Mouse (Mus musculus) intestine, embryonic 16.5 days (tissue): ENCODE data around the gene Olfr1459. TPM values are rescaled to one million over a fixed set of nuclear protein-coding genes. Genes with fewer than 3 reads are reported as not detected.

Experiments
- ATAC-seq: fragments of 200-750 bp; cut with Nextera tagmentation; 2 replicates; pipeline ENCODE4 v1.8.0; 2017; ENCODE audit warnings: moderate TSS enrichment, moderate library complexity
- H3K27ac ChIP-seq: fragments of 300-500 bp; sonication (generic); 2 replicates; pipeline ENCODE4 v1.5.1; 2014; ENCODE audit warnings: mild to moderate bottlenecking, low read length
- H3K27me3 ChIP-seq: fragments of 300-500 bp; sonication (generic); replicated peaks from 2 replicates; pipeline ENCODE4 v1.6.1; 2014; ENCODE audit warnings: low read length, control low read depth, mixed read lengths; ENCODE audit not compliant: control insufficient read depth, insufficient read depth
- H3K36me3 ChIP-seq: fragments of 300-500 bp; sonication (generic); 2 replicates; pipeline ENCODE4 v1.6.1; 2014; ENCODE audit warnings: low read length, control low read depth; ENCODE audit not compliant: control insufficient read depth, insufficient read depth
- H3K4me1 ChIP-seq: fragments of 300-500 bp; sonication (generic); 2 replicates; pipeline ENCODE4 v1.6.1; 2014; ENCODE audit warnings: low read length, control low read depth, mixed read lengths; ENCODE audit not compliant: control insufficient read depth, insufficient read depth
- H3K4me2 ChIP-seq: fragments of 300-500 bp; sonication (generic); 2 replicates; pipeline ENCODE4 v1.6.1; 2014; ENCODE audit warnings: low read depth, low read length, control low read depth
- H3K4me3 ChIP-seq: fragments of 300-500 bp; sonication (generic); 2 replicates; pipeline ENCODE4 v1.5.1; 2014; ENCODE audit warnings: mild to moderate bottlenecking, low read length
- H3K9ac ChIP-seq: fragments of 300-500 bp; sonication (generic); 2 replicates; pipeline ENCODE4 v1.6.1; 2014; ENCODE audit warnings: low read depth, low read length
- H3K9me3 ChIP-seq: fragments of 300-500 bp; sonication (generic); 2 replicates; pipeline ENCODE4 v1.6.1; 2016; ENCODE audit warnings: low read length, control low read depth; ENCODE audit not compliant: control insufficient read depth
- WGBS: fragments of 180-500 bp; shearing (Covaris S2); extraction: QIAGEN DNeasy Blood & Tissue Kit; methylation state at CpG from one replicate; pipeline ENCODE4 v1.1.7; 2014; 5-methylcytosine and 5-hydroxymethylcytosine counted together
- polyA plus RNA-seq: library from polyadenylated mRNA; unstranded; fragments of >200 nt; fragmentation: Nextera tagmentation; extraction: Ambion mirVana; gene quantifications from 2 replicates; pipeline ENCODE4 v1.2.1, GENCODE M21; 2015

Olfr1459 gene
- not detected in 2 replicates for polyA plus RNA-seq

DNA sequence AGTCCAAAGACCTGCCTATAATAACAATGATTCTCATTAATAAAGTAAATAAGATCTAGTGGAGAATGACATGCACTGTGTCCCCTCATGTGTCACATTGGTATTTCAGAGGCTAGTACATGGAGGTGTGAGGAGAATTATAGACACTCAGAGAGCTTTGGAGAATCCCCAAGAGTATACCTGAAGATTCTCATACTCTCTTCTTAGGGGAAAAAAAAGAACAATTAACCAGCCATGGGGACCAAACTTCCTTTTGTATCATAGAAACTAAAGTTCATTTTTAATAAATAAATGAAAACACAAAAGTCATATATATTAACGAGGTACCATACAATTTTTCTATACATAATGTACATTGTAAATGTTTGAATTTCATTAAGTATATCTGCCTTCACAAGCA lies at the start of gene Olfr1459:
Olfr1459 (minus strand) TSS at position 101 of the 400 bp plus-strand sequence.
- WGBS: 71% methylated on average over 1 of the region's 1 CpGs
- Histone ChIP-seq H3K9me3 (no peaks in the 10 kb centered on the region), H3K9ac (no peak within 1 kb of the TSS), H3K27me3 (no peaks in the 10 kb centered on the region), H3K4me1 (no peaks in the 10 kb centered on the region), H3K4me3 (no peak within 1 kb of the TSS), H3K4me2 (no peak within 1 kb of the TSS), H3K27ac (no peak within 1 kb of the TSS), H3K36me3 (no peaks in the 10 kb centered on the region)
- no peak for ATAC-seq

- no peaks in the 10 kb centered on the region for H3K4me1 ChIP-seq
- WGBS: 88% methylated on average over 1 of the region's 1 CpGs
- no peak within 1 kb of the TSS for H3K27ac ChIP-seq
- H3K36me3 ChIP-seq: no peaks in the 10 kb centered on the region
- no peaks in the 10 kb centered on the region for H3K27me3 ChIP-seq
- no peak within 1 kb of the TSS for H3K4me2 ChIP-seq
- ATAC-seq: no peak
- H3K9me3 ChIP-seq: no peaks in the 10 kb centered on the region
- H3K9ac ChIP-seq: no peak within 1 kb of the TSS
- H3K4me3 ChIP-seq: no peak within 1 kb of the TSS
Observed at GRCm38 (mm10) chr19:13185434-13185833, 36.1 kb upstream of the Olfr1459 start, which contains the start of gene Olfr1462. TSS of gene Olfr1462 (plus strand) at chr19:13185734.

DNA sequence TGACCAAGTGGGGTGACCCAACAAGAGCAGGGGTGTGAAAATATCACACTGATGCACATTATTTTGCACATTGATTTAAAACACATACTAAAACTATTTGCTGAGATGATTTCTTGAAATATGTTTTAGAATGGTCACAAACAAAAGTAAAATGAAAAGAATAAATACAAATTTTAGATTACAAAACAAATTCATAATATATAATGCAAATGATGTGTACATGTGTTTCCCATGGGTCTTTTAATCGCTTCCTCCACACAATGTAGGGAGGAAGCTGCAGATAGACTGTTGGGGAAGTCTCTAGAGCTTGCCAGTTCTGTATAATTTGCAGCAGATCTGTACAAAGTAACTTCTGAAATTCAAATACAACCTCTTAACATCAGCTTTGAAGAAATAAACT lies 13.4 kb upstream of the Olfr1459 start, which contains the start of gene Olfr1461:
Olfr1461 (plus strand) TSS at position 301 of the 400 bp plus-strand sequence.
- H3K9me3 ChIP-seq: no peaks in the 10 kb centered on the region
- H3K4me1 ChIP-seq: no peaks in the 10 kb centered on the region
- H3K36me3 ChIP-seq: no peaks in the 10 kb centered on the region
- H3K27me3 ChIP-seq: no peaks in the 10 kb centered on the region
- no peak within 1 kb of the TSS for H3K4me3 ChIP-seq
- WGBS: 44% methylated on average over 1 of the region's 1 CpGs
- H3K9ac ChIP-seq: no peak within 1 kb of the TSS
- no peak within 1 kb of the TSS for H3K4me2 ChIP-seq
- no peak within 1 kb of the TSS for H3K27ac ChIP-seq
- no peak for ATAC-seq

DNA sequence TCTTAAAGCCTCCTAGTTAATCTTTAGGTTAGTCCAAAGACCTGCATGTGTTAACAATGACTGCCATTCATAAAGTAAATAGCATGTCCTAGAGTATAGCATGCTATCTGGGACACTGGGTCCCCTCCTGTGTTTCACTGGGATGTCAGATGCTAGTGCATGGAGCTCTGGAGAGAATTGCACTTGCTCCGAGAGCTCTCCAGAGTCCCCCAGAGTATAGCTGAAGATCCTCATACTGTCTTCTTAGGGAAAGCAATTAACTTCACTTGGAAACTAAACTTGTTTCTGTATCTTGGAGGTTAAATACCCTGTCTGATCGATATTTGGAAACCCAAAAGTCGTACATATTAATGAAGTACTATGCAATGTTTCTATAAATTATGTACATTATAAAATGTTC lies 42.7 kb downstream of the Olfr1459 start, which contains the start of gene Olfr1458:
Olfr1458 (minus strand) TSS at position 101 of the 400 bp plus-strand sequence.
- ATAC-seq: no peak
- 78% methylated on average over 3 of the region's 3 CpGs for WGBS

GRCm38 (mm10) chr19:13097791-13098190 lies 51.6 kb downstream of the Olfr1459 start, which contains the start of gene Olfr1457:
TSS of gene Olfr1457 (minus strand) at chr19:13097891.
- WGBS: 78% methylated on average over 2 of the region's 2 CpGs
- ATAC-seq: no peak
- H3K27ac ChIP-seq: no peak within 1 kb of the TSS
- H3K27me3 ChIP-seq: no peaks in the 10 kb centered on the region
- H3K4me1 ChIP-seq: no peaks in the 10 kb centered on the region
- H3K9ac ChIP-seq: no peak within 1 kb of the TSS
- H3K36me3 ChIP-seq: no peaks in the 10 kb centered on the region
- no peaks in the 10 kb centered on the region for H3K9me3 ChIP-seq
- H3K4me2 ChIP-seq: no peak within 1 kb of the TSS
- no peak within 1 kb of the TSS for H3K4me3 ChIP-seq

More for the DNA sequence above, 42.7 kb downstream of the Olfr1459 start, which contains the start of gene Olfr1458:
- H3K9ac ChIP-seq: no peak within 1 kb of the TSS
- no peak within 1 kb of the TSS for H3K27ac ChIP-seq
- H3K9me3 ChIP-seq: no peaks in the 10 kb centered on the region
- no peaks in the 10 kb centered on the region for H3K36me3 ChIP-seq
- H3K4me3 ChIP-seq: no peak within 1 kb of the TSS
- no peaks in the 10 kb centered on the region for H3K4me1 ChIP-seq
- H3K4me2 ChIP-seq: no peak within 1 kb of the TSS
- no peaks in the 10 kb centered on the region for H3K27me3 ChIP-seq

- ATAC-seq: no peak
- Histone ChIP-seq H3K4me1 (no peaks in the 10 kb centered on the region), H3K36me3 (no peaks in the 10 kb centered on the region), H3K27ac (no peak overlapping the region), H3K9ac (no peak overlapping the region), H3K4me2 (no peak overlapping the region), H3K9me3 (no peaks in the 10 kb centered on the region), H3K4me3 (no peak overlapping the region), H3K27me3 (no peaks in the 10 kb centered on the region)
- 89% methylated on average over 1 of the region's 1 CpGs for WGBS
Observed at GRCm38 (mm10) chr19:13093908-13094307, 55.4 kb downstream of the Olfr1459 start.

Other genes with a start within 250 kb of the Olfr1459 start
- not detected in 2 replicates for gene Olfr1447, start 245.8 kb downstream of the Olfr1459 start, polyA plus RNA-seq
- gene Olfr1448, start 225.1 kb downstream of the Olfr1459 start, polyA plus RNA-seq: not detected in 2 replicates
- not detected in 2 replicates for gene Olfr1449, start 218.7 kb downstream of the Olfr1459 start, polyA plus RNA-seq
- gene Olfr1450, start 199.3 kb downstream of the Olfr1459 start, polyA plus RNA-seq: not detected in 2 replicates
- not detected in 2 replicates for gene Olfr1451, start 154.5 kb downstream of the Olfr1459 start, polyA plus RNA-seq
- gene Olfr1453, start 121.2 kb downstream of the Olfr1459 start, polyA plus RNA-seq: not detected in 2 replicates
- not detected in 2 replicates for gene Olfr1454, start 88.9 kb downstream of the Olfr1459 start, polyA plus RNA-seq
- not detected in 2 replicates for gene Olfr1457, start 51.7 kb downstream of the Olfr1459 start, polyA plus RNA-seq
- not detected in 2 replicates for gene Olfr1458, start 42.8 kb downstream of the Olfr1459 start, polyA plus RNA-seq
- gene Olfr1461, start 13.5 kb upstream of the Olfr1459 start, polyA plus RNA-seq: not detected in 2 replicates
- gene Olfr1462, start 36.2 kb upstream of the Olfr1459 start, polyA plus RNA-seq: not detected in 2 replicates
- not detected in 2 replicates for gene Olfr1463, start 81.8 kb upstream of the Olfr1459 start, polyA plus RNA-seq
- gene Olfr1465, start 166.0 kb upstream of the Olfr1459 start, polyA plus RNA-seq: not detected in 2 replicates
- not detected in 2 replicates for gene Olfr1466, start 189.3 kb upstream of the Olfr1459 start, polyA plus RNA-seq
- gene Olfr1467, start 212.7 kb upstream of the Olfr1459 start, polyA plus RNA-seq: not detected in 2 replicates